Mouse (Mus musculus): ENCODE measurements at regions not wholly inside any gene's neighbourhood (a gene's known extent, or its start where the extent isn't known, plus 50 kb on each side); places are given as distances from the start of the nearest gene placed in this dataset.

GRCm38 (mm10) chr2:131734740-131735378 lies 124.7 kb downstream of the Erv3 start:
- DNase-seq (ENCODE audit: low spot score): no peak

DNA sequence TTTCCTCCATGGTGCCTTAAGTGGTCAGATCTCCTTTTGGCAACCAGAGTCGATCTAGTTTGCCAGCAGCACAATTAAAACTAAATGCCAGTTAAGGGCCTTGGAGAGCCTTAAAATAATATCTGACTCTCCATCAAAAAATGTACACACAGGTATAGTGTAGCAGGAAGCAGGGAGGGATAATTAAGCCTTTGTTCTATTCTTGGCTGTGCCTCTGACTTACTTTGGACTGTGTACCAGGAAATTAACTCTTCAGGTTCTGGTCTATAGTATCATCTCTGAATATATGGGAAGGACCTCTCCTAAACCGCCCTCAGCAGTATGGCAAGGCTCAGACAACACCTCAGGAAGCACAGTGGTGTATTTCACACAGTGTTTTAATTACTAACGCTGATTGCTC lies 133.0 kb downstream of the Erv3 start:
- no peak for DNase-seq (ENCODE audit: low spot score)

- DNase-seq (ENCODE audit: low spot score): no peak
Measured at GRCm38 (mm10) chr2:131721631-131722545, 137.7 kb downstream of the Erv3 start.

DNA sequence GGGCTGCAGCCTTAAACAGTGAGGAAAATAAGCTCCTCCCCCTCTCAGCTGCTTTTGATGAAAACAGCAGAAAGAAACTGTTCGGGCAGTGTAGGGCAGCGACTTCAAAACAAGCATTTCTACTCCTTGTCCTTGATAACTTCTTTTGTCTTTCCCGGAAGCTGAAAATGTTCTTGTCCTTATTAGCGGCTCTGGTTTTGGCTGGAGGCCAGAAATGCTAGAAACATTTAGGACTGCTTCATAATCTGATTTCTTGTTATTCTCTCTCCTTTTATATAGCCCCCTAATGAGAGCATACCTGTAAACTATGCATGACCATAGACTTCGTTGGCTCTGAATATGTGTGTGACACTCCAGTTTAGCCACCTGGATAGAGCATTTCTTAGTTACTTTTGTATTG lies 142.0 kb downstream of the Erv3 start:
- DNase-seq (ENCODE audit: low spot score): no peak

- no peak for DNase-seq (ENCODE audit: low spot score)
Measured at GRCm38 (mm10) chr2:131716841-131717240, 142.7 kb downstream of the Erv3 start.

DNA sequence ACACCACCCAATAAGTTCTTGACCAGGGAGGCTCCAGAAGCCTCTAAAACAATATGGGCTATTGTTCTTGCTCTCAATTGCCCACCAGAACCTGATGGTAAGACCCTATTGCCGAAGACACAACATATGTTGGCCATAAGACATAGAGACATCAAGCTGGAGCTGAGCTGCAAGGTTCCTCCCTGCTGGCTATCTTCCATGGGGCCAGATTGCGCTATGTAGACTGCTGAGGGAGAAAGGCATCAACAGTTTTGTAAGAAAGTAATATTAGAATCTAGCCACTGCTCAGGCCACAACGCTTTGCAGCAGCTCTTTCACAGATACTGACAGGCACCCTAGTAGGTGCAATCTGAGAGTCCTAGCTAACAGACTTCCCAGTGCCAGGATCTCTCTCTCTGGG lies 144.2 kb downstream of the Erv3 start:
- no peak for DNase-seq (ENCODE audit: low spot score)

GRCm38 (mm10) chr2:131711886-131712285 lies 147.7 kb downstream of the Erv3 start:
- DNase-seq (ENCODE audit: low spot score): no peak

DNA sequence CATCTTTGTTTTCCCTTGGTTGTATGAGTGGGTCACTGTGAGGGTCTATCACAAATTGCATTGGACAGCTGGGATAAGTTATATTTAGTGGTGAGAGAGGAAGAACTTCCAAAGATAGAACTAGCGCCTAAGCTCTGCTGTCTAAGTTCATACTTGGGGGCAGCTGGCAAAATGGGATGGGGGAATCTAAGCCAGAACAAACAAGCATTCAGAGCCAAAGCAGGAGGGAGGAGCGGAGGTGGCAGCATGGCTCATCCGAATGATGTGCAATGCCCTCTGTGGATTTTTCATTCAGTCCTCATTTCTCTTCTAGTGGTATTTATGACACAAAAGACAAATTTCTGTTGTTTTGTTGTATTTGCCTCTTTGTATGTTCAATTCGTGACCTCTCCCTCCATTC lies 144.5 kb upstream of the Adra1d start:
- no peak for DNase-seq (ENCODE audit: low spot score)

DNA sequence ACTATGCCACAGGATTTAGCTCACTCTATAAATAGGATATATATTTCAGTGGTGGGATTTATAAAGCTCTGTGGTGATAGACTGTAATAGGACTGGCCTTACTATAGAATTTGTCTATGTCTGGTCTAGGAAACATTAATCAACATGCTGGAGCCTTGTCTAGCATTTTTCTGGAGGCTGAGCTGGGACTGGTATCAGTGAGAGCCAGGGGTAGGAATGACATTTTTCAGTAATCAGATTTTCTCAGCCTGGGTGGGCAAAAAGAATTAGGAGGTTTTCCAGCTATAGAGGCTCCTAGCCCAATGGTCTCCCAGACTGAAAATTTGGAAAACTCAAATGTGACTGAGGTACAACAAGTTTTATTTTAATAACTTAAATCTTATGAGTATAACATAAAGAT lies 142.3 kb upstream of the Adra1d start:
- no peak for DNase-seq (ENCODE audit: low spot score)

DNA sequence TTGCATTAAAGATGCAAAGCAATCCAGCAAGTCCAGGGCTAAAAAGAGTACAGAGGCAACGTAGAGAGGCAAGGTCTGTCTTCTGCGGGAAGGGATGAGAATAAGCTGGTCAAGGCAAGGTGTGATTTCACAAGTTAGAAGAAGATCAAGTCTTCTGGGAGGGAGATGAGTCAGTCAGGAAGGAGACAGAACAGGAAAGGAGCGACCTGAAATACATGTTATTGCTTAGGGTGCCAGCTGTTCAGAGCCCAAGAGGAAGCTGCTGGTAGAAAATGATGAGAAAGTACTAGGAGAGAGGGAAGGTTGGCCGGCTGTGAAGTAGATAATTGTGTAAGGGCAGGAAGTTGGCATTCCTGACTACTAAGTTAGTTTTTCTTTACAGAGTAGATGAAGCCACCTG lies 140.1 kb upstream of the Adra1d start:
- DNase-seq (ENCODE audit: low spot score): no peak

DNA sequence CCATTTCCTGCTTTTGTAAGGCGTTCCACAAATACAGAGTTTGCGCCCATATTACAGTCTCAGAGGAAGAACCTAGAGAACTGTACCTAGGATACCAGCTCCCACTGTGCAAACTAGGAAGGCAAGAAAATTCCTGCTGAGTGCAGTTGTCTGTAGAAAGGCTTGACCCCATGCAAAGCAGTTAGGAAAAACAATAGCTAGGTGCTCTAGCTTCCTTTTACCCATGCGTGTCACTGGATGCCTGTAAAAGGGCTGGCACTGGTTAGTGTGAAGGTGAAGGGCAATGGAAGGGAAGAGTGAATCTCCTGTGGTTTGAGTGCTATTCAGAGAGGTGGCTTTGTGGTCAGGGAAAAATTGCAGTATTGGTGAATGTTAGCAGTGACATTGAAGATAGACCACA lies 137.7 kb upstream of the Adra1d start:
- no peak for DNase-seq (ENCODE audit: low spot score)

- no peak for DNase-seq (ENCODE audit: low spot score)
Measured at GRCm38 (mm10) chr2:131698008-131698965, 136.2 kb upstream of the Adra1d start.

DNA sequence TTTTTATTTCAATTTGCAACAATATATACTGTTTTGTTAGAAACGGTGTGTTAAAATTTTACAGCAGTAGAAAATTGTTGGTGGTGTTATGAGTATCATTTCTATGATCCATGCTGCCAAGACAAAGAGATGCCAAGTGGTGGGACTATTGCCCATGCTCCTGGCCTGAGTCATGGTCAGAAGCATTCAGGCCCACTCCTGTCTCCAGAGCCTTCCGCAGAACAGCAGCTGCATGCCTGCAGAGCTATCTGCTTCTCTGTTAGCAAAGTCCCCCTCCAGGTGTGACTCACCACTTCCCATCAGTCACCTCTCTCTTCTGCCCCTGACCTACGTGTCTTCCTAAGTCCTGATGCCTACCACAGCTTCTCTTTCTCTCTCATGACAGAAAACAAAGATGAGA lies 134.2 kb upstream of the Adra1d start:
- DNase-seq (ENCODE audit: low spot score): no peak

DNA sequence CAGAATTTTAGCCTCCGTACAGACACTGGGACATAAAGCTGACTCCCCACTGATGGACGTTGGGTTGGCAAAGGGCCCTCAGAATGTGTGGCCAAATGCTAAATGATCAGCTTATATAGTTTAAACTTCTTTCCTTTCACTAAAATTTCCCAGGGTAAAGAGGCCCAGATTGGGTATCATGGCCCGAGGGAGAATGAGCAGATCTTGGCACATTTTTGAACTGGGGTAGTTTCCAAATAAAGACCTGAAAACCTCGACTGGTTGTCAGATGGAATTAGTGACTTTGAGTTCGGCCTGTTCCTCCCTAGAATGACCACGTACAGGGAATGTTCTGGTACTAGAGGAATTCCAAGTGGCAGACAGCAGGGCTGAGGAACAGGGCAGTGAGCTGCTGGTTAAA lies 127.9 kb upstream of the Adra1d start:
- no peak for DNase-seq (ENCODE audit: low spot score)

DNA sequence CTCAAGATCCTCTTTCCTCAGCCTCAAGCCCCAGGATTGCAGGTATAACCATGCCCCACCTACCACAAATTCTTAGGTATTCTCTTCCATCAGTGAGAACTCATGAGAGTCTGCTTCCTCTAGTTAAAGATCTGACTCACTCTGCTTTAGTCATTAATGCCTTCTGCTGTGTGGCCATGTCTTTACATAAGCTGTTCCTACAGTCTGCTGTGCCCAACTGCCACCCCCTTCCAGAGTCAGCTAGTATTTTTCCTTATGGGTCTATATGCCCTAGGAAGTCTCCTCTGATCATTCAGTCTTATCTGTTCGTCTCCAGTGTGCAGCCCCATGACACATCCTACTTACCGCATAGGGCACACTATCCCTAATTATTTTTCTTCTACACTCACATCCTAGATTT lies 126.2 kb upstream of the Adra1d start:
- no peak for DNase-seq (ENCODE audit: low spot score)

DNA sequence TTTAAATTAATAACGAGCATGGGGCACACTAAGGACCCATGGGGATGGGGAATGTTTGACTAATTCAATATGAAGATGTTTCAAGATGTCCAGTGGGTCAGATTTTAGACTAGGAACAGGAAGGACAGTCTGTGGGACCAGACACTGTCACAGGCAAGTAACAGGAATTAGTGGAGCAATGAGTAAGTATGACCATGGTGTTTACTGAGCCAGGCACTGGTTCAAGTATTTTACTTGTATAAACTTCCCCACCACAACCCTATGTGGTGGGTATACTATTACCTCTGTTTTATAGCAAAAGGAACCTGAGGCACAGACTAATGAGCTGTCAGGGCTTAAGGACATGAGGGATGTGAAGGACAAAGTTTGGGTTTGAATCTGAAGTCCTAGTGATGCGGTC lies 125.4 kb upstream of the Adra1d start:
- no peak for DNase-seq (ENCODE audit: low spot score)

- peak; percentile 22 for DNase-seq (ENCODE audit: low spot score)
Measured at GRCm38 (mm10) chr2:131686748-131687147, 124.7 kb upstream of the Adra1d start.

GRCm38 (mm10) chr2:131685326-131685725 lies 123.2 kb upstream of the Adra1d start:
- peak; percentile 45 for DNase-seq (ENCODE audit: low spot score)

DNA sequence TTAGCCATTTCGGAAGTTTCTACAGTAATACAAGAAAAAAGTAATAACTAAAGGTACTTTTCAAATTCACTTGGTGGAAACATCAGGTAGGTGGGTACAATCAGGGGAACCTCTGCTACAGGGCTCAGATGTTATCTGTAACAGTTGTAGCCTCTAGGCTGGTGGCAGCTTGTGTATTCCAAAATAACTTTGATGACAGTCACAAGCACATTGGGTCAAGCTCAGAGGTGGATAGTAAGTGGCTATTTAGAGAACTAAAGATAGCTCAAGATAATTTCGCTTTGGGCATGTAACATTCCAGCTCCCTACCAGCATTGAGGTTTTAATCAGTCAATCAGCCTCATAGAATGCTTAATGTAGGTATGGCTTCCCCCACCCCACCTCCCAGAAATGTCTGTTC lies 121.7 kb upstream of the Adra1d start:
- DNase-seq (ENCODE audit: low spot score): peak; percentile 37

DNA sequence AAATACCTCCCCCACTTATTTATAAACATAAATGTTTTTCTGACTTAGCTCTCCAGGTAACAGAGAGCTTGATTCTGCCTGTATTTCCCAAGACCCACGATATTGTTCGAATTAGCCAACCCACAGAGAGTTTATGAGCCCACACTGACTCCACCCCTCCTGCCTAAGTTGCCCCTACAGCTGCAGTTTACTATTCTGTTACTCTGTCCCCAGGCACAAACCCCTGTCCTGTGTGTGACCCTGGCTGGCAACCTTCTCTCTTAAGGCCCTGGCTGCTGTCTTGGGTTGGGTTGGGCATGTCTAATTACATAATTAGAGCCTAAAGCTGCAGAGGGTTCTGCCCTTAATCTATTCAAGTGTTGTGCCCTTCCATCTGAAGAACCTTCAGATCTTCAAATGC lies 116.4 kb upstream of the Adra1d start:
- no peak for DNase-seq (ENCODE audit: low spot score)

- no peak for DNase-seq (ENCODE audit: low spot score)
Measured at GRCm38 (mm10) chr2:131676736-131677135, 114.7 kb upstream of the Adra1d start.

DNA sequence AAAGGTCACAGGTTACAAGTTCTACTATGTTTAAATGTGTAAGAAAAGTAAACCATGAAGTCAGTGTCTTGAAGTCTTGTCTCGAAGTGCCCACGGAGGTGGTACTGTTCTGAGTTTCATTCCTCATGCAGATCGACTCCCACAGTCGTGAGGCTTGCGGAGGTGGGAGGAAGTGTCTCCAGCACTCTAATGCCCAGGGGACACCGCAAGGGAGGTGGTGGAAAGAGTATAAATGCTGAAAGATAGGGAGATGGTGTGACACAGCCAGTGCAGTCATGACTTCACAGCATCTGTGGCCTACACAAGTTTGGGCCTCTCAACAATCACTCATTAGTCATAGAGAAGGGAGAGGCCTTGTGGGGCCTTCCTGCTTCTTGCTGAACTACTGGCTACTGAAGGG lies 112.8 kb upstream of the Adra1d start:
- no peak for DNase-seq (ENCODE audit: low spot score)

Measured in heart, adult 8-10 months (tissue).